Mouse (Mus musculus) embryo, embryonic 10 days (tissue): ENCODE data around the gene Vmn1r77.
"Not testable (repeated sequence)": the region's sequence is repeated elsewhere in the genome, so short reads cannot be mapped to it uniquely, and the experiment has no call there.

Experiments
- DNase-seq: peaks from one replicate; pipeline ENCODE4 v3.0.0-alpha.2; 2015; ENCODE audit warnings: low spot score

Vmn1r77 gene

GRCm38 (mm10) chr7:12036452-12036851 lies at the start of gene Vmn1r77:
Vmn1r77 (plus strand) TSS chr7:12036752.
- DNase-seq = not testable (repeated sequence)

- DNase-seq = not testable (repeated sequence)
These were observed 25.1 kb upstream of the Vmn1r77 start for GRCm38 (mm10) chr7:12011491-12011890.

GRCm38 (mm10) chr7:12012392-12012791 lies 24.2 kb upstream of the Vmn1r77 start:
- not testable (repeated sequence) for DNase-seq

GRCm38 (mm10) chr7:12013106-12013505 lies 23.4 kb upstream of the Vmn1r77 start:
- no peak for DNase-seq

GRCm38 (mm10) chr7:12017829-12018228 lies 18.7 kb upstream of the Vmn1r77 start:
- not testable (repeated sequence) for DNase-seq

- DNase-seq = no peak
These were observed 4.1 kb downstream of the Vmn1r77 start for GRCm38 (mm10) chr7:12040664-12041063.
